Mouse (Mus musculus): ENCODE results near the gene Bri3bp. TPM values are rescaled to one million over a fixed set of nuclear protein-coding genes. Genes with fewer than 3 reads are reported as not detected.

Gene Bri3bp
- polyA plus RNA-seq, 1 experiment from 2014 or later: 18.4 TPM

GRCm38 (mm10) chr5:125491107-125491506, 49.7 kb downstream of the Bri3bp start:
- no peak overlapping the region for H3K4me3 ChIP-seq (ENCODE audit: low read depth, low read length)
- H3K9me3 ChIP-seq (replicated peaks; ENCODE audit: control insufficient read depth, low read length): no peaks in the 10 kb centered on the region
- H3K27ac ChIP-seq (ENCODE audit: low read length): no peak overlapping the region
- H3K4me1 ChIP-seq (ENCODE audit: control insufficient read depth, low read depth, low read length): no peaks in the 10 kb centered on the region
- no peak overlapping the region for H3K4me2 ChIP-seq (ENCODE audit: low read depth, low read length)
- ATAC-seq (ENCODE audit: low read depth): no peak
- no peaks in the 10 kb centered on the region; the same call in 1 of the 2 replicates for H3K36me3 ChIP-seq (ENCODE audit: control insufficient read depth, insufficient read depth)
- no peak overlapping the region for H3K9ac ChIP-seq (ENCODE audit: low read depth, low read length)
- WGBS (ENCODE audit: insufficient replicate concordance): 77% methylated on average over 10 of the region's 10 CpGs
- no peaks in the 10 kb centered on the region for H3K27me3 ChIP-seq (ENCODE audit: control insufficient read depth, insufficient read depth, low read depth, low read length)

GRCm38 (mm10) chr5:125492379-125493092, 51.2 kb downstream of the Bri3bp start:
- WGBS (ENCODE audit: insufficient replicate concordance): 75% methylated on average over 17 of the region's 17 CpGs
- H3K27ac ChIP-seq (ENCODE audit: low read length): no peak overlapping the region
- no peaks in the 10 kb centered on the region for H3K27me3 ChIP-seq (ENCODE audit: control insufficient read depth, insufficient read depth, low read depth, low read length)
- H3K4me1 ChIP-seq (ENCODE audit: control insufficient read depth, low read depth, low read length): no peaks in the 10 kb centered on the region
- no peak overlapping the region for H3K9ac ChIP-seq (ENCODE audit: low read depth, low read length)
- H3K4me2 ChIP-seq (ENCODE audit: low read depth, low read length): no peak overlapping the region
- ATAC-seq (ENCODE audit: low read depth): no peak
- no peaks in the 10 kb centered on the region for H3K9me3 ChIP-seq (replicated peaks; ENCODE audit: control insufficient read depth, low read length)
- H3K4me3 ChIP-seq (ENCODE audit: low read depth, low read length): no peak overlapping the region
- H3K36me3 ChIP-seq (ENCODE audit: control insufficient read depth, insufficient read depth): no peaks in the 10 kb centered on the region; the same call in 1 of the 2 replicates

- 78% methylated on average over 5 of the region's 5 CpGs for WGBS (ENCODE audit: insufficient replicate concordance)
These were observed 51.7 kb downstream of the Bri3bp start for GRCm38 (mm10) chr5:125493093-125493423.

DNA sequence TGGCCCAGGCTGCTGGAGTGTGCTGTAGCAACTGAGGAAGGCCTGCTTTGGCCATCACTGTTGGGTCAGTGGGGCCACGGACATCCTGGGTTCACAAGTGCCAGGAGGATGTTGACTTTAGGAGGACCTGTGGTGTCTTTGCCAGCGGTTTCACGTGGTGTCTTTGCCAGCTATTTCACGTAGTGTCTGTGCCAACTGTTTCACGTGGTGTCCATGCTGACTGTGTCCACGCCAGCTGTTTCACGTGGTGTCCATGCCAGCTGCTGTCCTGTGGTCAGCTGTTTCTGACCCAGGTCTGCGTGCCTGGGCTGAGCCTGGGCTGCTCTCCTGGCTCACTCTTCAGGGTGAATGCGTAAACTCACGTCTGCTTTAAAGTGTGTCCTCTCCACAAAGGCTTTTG, 54.3 kb downstream of the Bri3bp start:
- H3K27ac ChIP-seq (ENCODE audit: low read length): no peak overlapping the region
- H3K9ac ChIP-seq (ENCODE audit: low read depth, low read length): no peak overlapping the region
- H3K4me2 ChIP-seq (ENCODE audit: low read depth, low read length): no peak overlapping the region
- no peaks in the 10 kb centered on the region for H3K4me1 ChIP-seq (ENCODE audit: control insufficient read depth, low read depth, low read length)
- 79% methylated on average over 10 of the region's 10 CpGs for WGBS (ENCODE audit: insufficient replicate concordance)
- H3K4me3 ChIP-seq (ENCODE audit: low read depth, low read length): no peak overlapping the region
- H3K9me3 ChIP-seq (replicated peaks; ENCODE audit: control insufficient read depth, low read length): no peaks in the 10 kb centered on the region
- no peaks in the 10 kb centered on the region for H3K27me3 ChIP-seq (ENCODE audit: control insufficient read depth, insufficient read depth, low read depth, low read length)
- no peak for ATAC-seq (ENCODE audit: low read depth)
- H3K36me3 ChIP-seq (ENCODE audit: control insufficient read depth, insufficient read depth): no peaks in the 10 kb centered on the region; the same call in 1 of the 2 replicates

More at GRCm38 (mm10) chr5:125493093-125493423, 51.7 kb downstream of the Bri3bp start:
- Histone ChIP-seq H3K9me3 (replicated peaks; ENCODE audit: control insufficient read depth, low read length) (no peaks in the 10 kb centered on the region), H3K4me2 (ENCODE audit: low read depth, low read length) (no peak overlapping the region), H3K36me3 (ENCODE audit: control insufficient read depth, insufficient read depth) (no peaks in the 10 kb centered on the region; the same call in 1 of the 2 replicates), H3K4me1 (ENCODE audit: control insufficient read depth, low read depth, low read length) (no peaks in the 10 kb centered on the region), H3K4me3 (ENCODE audit: low read depth, low read length) (no peak overlapping the region), H3K9ac (ENCODE audit: low read depth, low read length) (no peak overlapping the region), H3K27ac (ENCODE audit: low read length) (no peak overlapping the region), H3K27me3 (ENCODE audit: control insufficient read depth, insufficient read depth, low read depth, low read length) (no peaks in the 10 kb centered on the region)
- no peak for ATAC-seq (ENCODE audit: low read depth)

DNA sequence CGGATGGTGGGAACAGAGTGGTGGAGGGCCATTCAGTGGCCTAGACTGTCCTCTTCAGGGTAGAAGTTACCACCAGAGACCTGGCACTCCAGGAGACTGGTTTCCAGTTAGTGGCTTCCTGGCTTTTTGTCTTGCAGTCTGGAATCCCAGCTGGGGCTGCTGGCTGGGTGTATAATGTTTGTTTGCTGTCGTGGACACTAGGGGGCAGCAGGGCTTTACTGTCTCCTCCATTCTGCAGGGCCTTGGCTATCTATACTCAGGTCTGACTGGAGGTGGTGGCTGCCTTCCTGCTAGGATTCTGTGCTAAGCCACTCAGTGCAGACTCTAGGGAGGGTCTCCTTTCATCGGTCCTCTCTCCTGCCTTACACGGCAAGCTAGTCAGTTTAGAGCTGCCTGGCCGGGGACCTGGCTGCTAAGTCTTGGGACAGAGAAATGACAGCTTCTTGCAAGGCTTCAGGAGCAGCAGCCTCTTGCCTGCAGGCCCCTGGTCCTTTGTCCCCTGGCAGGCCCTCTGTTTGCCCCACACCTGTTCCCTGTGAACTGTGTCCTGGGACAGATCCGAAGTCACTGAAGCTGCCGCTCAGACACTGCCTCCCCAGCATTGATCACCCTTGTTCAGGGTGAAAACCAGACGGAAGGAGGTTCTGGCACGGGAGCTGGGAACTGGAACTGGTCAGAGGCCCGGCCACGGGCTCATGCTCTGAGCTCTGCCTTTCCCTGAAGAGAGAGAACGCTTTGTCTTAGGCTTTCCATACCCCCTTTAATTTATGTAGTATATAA, 56.6 kb downstream of the Bri3bp start:
- no peak overlapping the region for H3K4me3 ChIP-seq (ENCODE audit: low read depth, low read length)
- ATAC-seq (ENCODE audit: low read depth): no peak

GRCm38 (mm10) chr5:125501505-125501904, 60.1 kb downstream of the Bri3bp start:
- Histone ChIP-seq H3K27me3 (ENCODE audit: control insufficient read depth, insufficient read depth, low read depth, low read length) (no peaks in the 10 kb centered on the region), H3K27ac (ENCODE audit: low read length) (no peak overlapping the region), H3K4me3 (ENCODE audit: low read depth, low read length) (no peak overlapping the region), H3K9ac (ENCODE audit: low read depth, low read length) (no peak overlapping the region), H3K9me3 (replicated peaks; ENCODE audit: control insufficient read depth, low read length) (no peaks in the 10 kb centered on the region), H3K36me3 (ENCODE audit: control insufficient read depth, insufficient read depth) (peaks cover under 1% of the 10 kb centered on the region; the same call in 1 of the 2 replicates), H3K4me1 (ENCODE audit: control insufficient read depth, low read depth, low read length) (no peaks in the 10 kb centered on the region), H3K4me2 (ENCODE audit: low read depth, low read length) (no peak overlapping the region)
- 61% methylated on average over 6 of the region's 6 CpGs for WGBS (ENCODE audit: insufficient replicate concordance)
- ATAC-seq (ENCODE audit: low read depth): no peak

More for the DNA sequence above, 56.6 kb downstream of the Bri3bp start:
- Histone ChIP-seq H3K4me1 (ENCODE audit: control insufficient read depth, low read depth, low read length) (no peaks in the 10 kb centered on the region), H3K4me2 (ENCODE audit: low read depth, low read length) (no peak overlapping the region), H3K9ac (ENCODE audit: low read depth, low read length) (no peak overlapping the region), H3K27me3 (ENCODE audit: control insufficient read depth, insufficient read depth, low read depth, low read length) (no peaks in the 10 kb centered on the region), H3K36me3 (ENCODE audit: control insufficient read depth, insufficient read depth) (no peaks in the 10 kb centered on the region), H3K27ac (ENCODE audit: low read length) (no peak overlapping the region), H3K9me3 (replicated peaks; ENCODE audit: control insufficient read depth, low read length) (no peaks in the 10 kb centered on the region)
- WGBS (ENCODE audit: insufficient replicate concordance): 60% methylated on average over 12 of the region's 12 CpGs

DNA sequence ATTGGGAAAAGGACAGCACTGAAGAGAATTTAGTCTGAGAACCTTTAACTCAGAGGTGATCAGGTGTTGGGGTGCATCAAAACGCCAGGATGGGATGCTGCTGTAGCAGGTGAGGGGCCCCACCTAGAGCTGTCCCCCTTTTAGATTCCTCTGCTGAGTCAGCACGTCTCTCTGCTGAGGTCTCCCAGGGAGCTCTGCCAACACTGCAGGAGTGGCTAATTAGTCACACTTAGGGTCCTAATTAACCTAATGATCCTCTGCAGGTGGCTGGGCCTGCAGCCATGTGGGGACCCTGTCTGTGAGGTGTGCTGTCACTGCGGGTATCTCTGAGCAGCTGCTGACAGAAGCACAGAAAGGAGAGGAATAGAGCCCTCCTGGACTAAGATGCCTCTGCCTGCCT, 60.8 kb downstream of the Bri3bp start:
- peaks cover 4% of the 10 kb centered on the region; the same call in 1 of the 2 replicates for H3K36me3 ChIP-seq (ENCODE audit: control insufficient read depth, insufficient read depth)
- no peaks in the 10 kb centered on the region for H3K27me3 ChIP-seq (ENCODE audit: control insufficient read depth, insufficient read depth, low read depth, low read length)
- H3K27ac ChIP-seq (ENCODE audit: low read length): no peak overlapping the region
- 50% methylated on average over 3 of the region's 3 CpGs for WGBS (ENCODE audit: insufficient replicate concordance)
- no peak for ATAC-seq (ENCODE audit: low read depth)
- no peak overlapping the region for H3K4me3 ChIP-seq (ENCODE audit: low read depth, low read length)
- H3K9me3 ChIP-seq (replicated peaks; ENCODE audit: control insufficient read depth, low read length): no peaks in the 10 kb centered on the region
- no peaks in the 10 kb centered on the region for H3K4me1 ChIP-seq (ENCODE audit: control insufficient read depth, low read depth, low read length)
- no peak overlapping the region for H3K4me2 ChIP-seq (ENCODE audit: low read depth, low read length)
- H3K9ac ChIP-seq (ENCODE audit: low read depth, low read length): no peak overlapping the region

DNA sequence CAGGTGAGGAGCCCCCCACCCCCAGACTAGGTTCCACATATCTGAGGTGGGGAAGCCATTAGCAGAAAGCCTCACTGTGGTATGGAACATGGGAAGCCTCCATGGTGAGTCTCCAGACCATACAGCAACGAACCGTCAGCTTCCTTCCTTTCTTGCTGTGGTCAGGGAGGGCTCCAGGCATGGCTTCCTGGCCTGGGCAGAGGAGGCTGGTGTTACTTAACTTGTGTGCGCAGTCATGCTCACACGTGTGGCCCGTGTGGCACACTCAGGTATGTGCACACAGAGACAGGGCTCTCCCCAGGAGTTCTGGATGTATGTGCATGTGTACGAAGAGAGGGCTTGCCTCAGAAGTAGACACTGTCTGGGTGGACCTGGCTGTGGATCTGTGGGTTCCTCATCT, 62.3 kb downstream of the Bri3bp start:
- Histone ChIP-seq H3K36me3 (ENCODE audit: control insufficient read depth, insufficient read depth) (peaks cover 4% of the 10 kb centered on the region; the same call in 1 of the 2 replicates), H3K9ac (ENCODE audit: low read depth, low read length) (no peak overlapping the region), H3K4me2 (ENCODE audit: low read depth, low read length) (no peak overlapping the region), H3K27me3 (ENCODE audit: control insufficient read depth, insufficient read depth, low read depth, low read length) (no peaks in the 10 kb centered on the region), H3K9me3 (replicated peaks; ENCODE audit: control insufficient read depth, low read length) (no peaks in the 10 kb centered on the region), H3K4me3 (ENCODE audit: low read depth, low read length) (no peak overlapping the region), H3K27ac (ENCODE audit: low read length) (no peak overlapping the region), H3K4me1 (ENCODE audit: control insufficient read depth, low read depth, low read length) (no peaks in the 10 kb centered on the region)
- ATAC-seq (ENCODE audit: low read depth): peak; percentile 14; the same call in 1 of the 2 replicates
- 36% methylated on average over 6 of the region's 6 CpGs for WGBS (ENCODE audit: insufficient replicate concordance)

DNA sequence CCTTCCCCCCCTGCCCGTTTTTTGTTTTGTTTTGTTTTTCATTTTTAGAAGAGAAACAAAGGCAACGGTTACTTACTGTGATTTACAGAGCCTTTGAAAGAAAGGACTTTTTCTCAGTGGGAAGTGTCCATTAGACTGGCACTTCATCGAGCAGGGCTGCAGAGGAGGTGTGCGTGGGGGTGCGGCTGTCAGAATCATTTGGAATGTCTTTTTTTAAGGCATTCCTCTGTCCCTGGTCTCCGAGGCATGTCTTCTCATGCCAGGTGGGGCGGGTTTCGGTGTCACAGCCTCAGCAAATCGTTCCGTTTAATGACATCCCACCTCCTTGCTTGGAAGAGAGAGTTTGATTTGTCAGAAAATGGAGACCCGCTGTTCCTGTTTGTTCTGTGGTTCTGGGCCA, 63.3 kb downstream of the Bri3bp start:
- no peak for ATAC-seq (ENCODE audit: low read depth)
- Histone ChIP-seq H3K9ac (ENCODE audit: low read depth, low read length) (no peak overlapping the region), H3K27me3 (ENCODE audit: control insufficient read depth, insufficient read depth, low read depth, low read length) (no peaks in the 10 kb centered on the region), H3K4me1 (ENCODE audit: control insufficient read depth, low read depth, low read length) (no peaks in the 10 kb centered on the region), H3K27ac (ENCODE audit: low read length) (no peak overlapping the region), H3K36me3 (ENCODE audit: control insufficient read depth, insufficient read depth) (peaks cover 4% of the 10 kb centered on the region; the same call in 1 of the 2 replicates), H3K9me3 (replicated peaks; ENCODE audit: control insufficient read depth, low read length) (no peaks in the 10 kb centered on the region), H3K4me2 (ENCODE audit: low read depth, low read length) (no peak overlapping the region), H3K4me3 (ENCODE audit: low read depth, low read length) (no peak overlapping the region)
- 70% methylated on average over 11 of the region's 11 CpGs for WGBS (ENCODE audit: insufficient replicate concordance)
